Mouse (Mus musculus): ENCODE data around the gene Lrch1.
A peak's percentile ranks its signal among the peaks of the same experiment; 100 is the strongest.

Lrch1 gene

DNA sequence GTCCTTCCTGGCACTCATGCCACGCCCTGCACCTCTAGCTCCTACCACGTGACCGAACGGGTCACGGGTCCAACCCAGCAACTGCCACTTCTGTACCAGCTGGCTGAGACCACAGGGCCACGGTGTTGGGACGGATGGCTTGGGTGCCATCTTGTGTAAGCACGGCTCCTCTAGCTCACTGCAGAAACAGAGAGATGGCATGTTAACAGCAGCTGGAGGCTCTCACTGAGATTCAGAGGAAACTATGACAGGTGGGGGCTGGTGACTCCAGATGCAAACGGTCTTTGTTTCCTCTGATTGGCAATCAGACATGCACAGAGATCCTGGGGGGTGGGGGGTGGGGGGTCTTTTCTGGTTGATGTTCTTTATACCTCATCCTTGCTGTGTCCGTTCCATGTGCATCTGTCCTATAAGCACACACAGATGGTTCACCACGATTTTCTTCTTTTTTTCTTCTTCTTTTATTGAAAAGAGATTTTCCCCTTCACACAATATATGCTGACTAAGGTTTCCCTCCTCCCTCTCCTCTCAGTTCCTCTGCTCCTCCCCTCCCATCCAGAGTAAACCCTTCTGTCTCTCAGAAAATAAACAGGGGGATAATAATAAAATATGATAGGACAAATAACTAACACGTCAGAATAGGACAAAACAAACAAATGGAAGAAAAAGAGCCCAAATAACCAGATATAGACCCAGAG lies 25.5 kb downstream of the Lrch1 start:
- DNase-seq (ENCODE audit: low read depth in 2 of 2, low spot score in 2 of 2) = no peak

GRCm38 (mm10) chr14:74921471-74921870 lies 26.2 kb downstream of the Lrch1 start:
- no peak for DNase-seq (ENCODE audit: low read depth in 2 of 2, low spot score in 2 of 2)

- no peak for DNase-seq (ENCODE audit: low read depth in 2 of 2, low spot score in 2 of 2)
Observed at GRCm38 (mm10) chr14:74919132-74919531, 28.5 kb downstream of the Lrch1 start.

DNA sequence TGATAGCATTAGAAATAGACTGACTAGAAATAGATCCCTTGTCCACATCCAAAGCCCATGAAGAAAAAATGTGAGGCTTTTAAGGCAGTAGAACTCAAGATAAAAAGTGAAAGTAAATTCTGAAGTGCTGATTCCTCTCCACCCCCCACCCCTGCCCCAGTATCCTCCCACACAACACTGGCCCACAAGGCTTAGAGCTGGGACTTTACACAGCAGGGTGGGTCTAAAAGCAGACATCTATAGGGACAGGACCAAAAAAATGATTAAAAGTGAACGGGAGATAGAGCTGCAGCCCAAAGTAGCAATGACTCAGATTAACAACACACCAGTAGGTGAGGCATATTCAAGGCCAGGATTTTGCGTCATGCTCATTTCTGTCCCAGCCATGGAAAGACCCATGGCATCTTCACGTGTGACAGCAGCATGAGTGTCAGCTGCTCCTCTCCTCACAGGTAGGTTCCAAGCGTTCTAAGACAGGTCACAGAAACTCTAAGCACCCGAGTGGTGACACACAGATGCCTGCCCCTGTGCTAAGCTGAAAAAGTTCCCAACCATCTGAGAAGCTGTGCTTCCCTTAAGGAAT lies 29.1 kb downstream of the Lrch1 start:
- DNase-seq (ENCODE audit: low read depth in 2 of 2, low spot score in 2 of 2) = peak; percentile 37 to 61

DNA sequence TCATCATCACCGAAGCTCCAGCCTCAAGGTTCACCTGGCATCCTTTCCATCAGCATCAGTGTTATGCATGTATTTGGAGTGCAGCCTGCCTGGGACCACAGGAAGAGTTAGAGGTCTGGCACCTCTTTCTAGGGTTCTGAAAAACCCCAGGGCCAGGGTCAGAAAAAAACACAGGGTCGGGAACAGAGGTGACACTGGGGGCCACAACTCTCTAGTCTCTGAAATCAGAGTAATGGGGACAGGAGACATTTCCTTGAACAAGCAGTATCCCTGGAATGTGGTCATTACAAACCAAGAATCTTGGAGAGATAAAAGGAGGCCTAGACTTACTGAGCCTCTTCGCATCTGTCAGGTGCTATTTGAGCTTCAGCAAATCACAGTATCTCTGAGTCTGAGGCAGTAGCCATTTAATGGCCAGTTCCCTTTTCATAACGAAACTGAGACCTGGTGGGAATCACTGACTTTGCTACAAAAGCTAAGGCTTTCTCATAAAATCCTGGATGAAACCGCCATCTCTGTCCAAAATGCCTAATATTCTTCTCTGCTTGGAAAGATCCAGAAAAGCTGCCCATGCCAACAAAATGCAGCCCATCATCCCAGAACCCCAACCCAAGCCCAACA lies 30.1 kb downstream of the Lrch1 start:
- no peak for DNase-seq (ENCODE audit: low read depth in 2 of 2, low spot score in 2 of 2)

DNA sequence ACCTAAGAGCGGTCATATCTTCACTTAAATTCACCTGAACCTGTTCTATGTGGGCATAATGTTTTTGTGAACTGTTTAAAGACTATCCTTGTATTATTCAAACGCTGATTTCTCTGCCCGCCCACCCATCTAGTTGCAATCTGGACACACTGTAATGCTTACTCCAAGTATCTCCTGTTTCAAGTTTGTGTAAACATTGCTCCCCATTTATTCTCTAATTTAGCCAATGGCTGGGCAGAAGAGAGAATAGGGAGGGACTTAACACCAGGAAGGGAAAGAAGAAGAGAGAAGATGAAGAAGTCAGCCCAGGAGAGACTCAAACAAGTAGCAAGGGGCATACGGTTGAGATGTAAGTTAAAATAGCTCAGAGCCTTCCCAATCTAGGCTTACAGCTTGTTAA lies 31.0 kb downstream of the Lrch1 start:
- no peak for DNase-seq (ENCODE audit: low read depth in 2 of 2, low spot score in 2 of 2)

GRCm38 (mm10) chr14:74916075-74916474 lies 31.6 kb downstream of the Lrch1 start:
- DNase-seq (ENCODE audit: low read depth in 2 of 2, low spot score in 2 of 2) = no peak

DNA sequence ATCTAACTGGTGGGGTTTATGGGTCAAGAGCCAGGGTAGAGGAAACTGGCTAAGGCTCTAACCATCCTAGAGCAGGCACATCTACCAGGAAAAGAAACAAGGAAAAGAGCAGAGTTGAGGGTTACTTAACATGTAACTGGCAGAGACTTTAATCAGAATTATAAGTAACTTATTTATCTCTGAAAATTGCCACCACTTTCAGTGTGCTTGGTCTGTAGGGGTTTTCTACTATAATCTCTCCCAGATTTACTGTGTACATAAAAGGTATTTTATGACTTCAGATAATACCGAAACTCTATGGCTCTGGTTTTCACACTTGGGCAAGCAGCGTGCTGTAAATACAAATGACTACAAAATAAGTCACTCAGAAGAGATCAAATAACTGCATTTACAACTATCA lies 32.0 kb downstream of the Lrch1 start:
- DNase-seq (ENCODE audit: low read depth in 2 of 2, low spot score in 2 of 2) = no peak

DNA sequence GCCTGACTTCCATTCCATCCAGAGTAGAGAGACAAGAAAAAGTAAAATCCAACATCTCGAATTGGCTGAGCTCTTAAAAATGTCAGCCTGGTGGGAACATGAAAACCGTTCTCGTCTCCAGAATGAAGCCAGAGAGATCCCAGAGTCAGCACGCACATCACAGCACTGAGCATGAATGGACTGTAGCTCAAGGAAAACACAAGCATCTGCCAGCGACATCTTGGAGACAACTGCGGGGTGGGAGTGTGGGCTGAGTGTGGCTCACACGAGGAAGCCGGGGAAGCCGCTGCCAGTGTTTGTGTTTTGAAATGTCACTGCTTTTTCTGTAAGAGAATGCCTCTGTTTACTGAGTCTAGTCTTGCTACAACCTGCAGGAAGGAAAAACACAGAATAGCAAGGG lies 32.7 kb downstream of the Lrch1 start:
- DNase-seq (ENCODE audit: low read depth in 2 of 2, low spot score in 2 of 2) = no peak

GRCm38 (mm10) chr14:74913381-74914230 lies 34.1 kb downstream of the Lrch1 start:
- no peak for DNase-seq (ENCODE audit: low read depth in 2 of 2, low spot score in 2 of 2)

DNA sequence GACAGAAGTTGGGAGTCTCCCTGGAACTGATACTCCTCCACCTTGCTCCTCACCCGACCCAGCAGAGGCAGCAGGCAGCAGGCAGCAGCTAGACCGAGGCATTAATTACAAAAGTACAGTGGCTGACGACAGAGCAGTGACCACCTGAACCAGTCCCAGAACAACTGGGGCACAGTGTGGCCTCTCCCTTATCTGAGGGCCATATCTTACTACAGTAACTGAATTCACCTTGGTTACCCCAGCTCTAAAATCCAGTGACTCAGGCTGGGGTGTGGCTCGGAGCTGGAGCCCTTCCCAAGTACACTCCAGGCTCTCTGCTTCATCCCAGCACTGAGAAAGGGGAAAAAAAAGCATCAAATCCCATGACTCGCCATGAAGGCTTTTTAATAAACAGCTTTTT lies 37.3 kb downstream of the Lrch1 start:
- no peak for DNase-seq (ENCODE audit: low read depth in 2 of 2, low spot score in 2 of 2)

DNA sequence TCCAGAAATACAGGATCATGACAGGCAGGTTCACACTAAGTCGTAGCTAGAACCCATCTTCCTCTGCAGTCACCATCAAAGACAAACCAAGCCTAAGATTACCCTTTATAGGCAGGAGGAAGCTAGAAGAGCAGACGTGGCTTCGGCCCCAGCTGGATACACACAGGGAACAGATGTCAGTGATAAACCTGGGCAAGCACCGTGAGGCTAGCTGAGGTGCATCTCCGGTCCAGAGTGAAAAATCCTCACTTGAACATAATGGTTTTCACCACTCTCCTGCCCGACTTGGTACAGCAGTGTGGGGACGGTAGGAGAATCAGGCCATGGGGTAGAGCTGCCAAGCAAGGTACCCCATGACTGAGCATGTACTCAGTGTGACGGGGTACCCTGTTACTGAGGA lies 38.7 kb downstream of the Lrch1 start:
- DNase-seq (ENCODE audit: low read depth in 2 of 2, low spot score in 2 of 2) = no peak

- DNase-seq (ENCODE audit: low read depth in 2 of 2, low spot score in 2 of 2) = peak; percentile 28 to 38
Observed at GRCm38 (mm10) chr14:74908250-74908649, 39.4 kb downstream of the Lrch1 start.

- no peak for DNase-seq (ENCODE audit: low read depth in 2 of 2, low spot score in 2 of 2)
Observed at GRCm38 (mm10) chr14:74907706-74908105, 40.0 kb downstream of the Lrch1 start.

DNA sequence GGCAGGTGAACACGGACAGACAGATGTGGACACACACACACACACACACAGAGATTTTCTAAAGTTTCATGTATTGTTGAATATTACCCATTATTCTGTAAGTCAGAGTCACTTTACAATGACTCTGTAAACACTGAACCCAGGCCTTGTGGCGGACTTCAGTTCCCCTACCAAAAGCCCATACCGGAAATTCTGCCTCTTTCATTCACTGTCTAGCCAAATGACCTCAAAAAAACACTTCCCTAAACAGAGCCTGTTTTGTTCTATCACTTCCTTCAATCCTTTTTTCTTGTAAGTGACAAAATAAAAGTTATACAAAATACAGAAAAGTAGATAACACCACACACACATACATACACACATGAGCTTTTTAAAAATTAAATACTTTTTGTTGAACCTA lies 41.7 kb downstream of the Lrch1 start:
- DNase-seq (ENCODE audit: low read depth in 2 of 2, low spot score in 2 of 2) = no peak

- DNase-seq (ENCODE audit: low read depth in 2 of 2, low spot score in 2 of 2) = no peak
Observed at GRCm38 (mm10) chr14:74904442-74904841, 43.2 kb downstream of the Lrch1 start.

- DNase-seq (ENCODE audit: low read depth in 2 of 2, low spot score in 2 of 2) = no peak
Observed at GRCm38 (mm10) chr14:74903047-74903446, 44.6 kb downstream of the Lrch1 start.

DNA sequence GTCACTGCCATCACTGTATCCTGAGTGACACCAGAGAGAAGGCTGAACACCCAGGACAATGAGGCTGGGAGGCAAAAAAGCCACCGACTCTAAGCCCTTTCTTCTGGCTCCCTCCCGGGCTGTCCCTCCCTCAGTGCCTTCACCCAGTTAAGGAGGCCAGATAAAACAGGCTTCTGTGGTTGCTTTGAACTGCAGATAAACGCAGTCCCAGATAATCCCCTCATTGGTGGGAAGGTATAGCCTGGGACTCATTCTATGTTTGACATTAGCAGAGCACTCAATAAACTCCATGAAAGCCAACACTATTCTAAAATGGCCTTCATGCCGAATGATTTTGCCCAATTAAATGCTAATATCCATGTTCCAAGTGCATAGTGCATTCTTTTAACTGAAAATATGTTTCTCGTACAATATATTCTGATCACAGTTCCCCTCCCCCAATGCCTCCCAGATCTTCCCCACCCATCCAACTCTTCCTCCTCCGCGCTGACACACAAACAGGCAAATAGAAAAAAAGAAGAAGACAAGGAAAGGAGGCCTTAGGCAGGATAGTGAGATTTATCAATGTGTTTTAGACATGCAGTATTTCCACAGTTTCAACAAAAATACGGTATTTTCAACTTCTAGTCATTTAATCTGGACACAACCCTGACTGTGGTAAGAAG lies 46.8 kb downstream of the Lrch1 start:
- no peak for DNase-seq (ENCODE audit: low read depth in 2 of 2, low spot score in 2 of 2)

DNA sequence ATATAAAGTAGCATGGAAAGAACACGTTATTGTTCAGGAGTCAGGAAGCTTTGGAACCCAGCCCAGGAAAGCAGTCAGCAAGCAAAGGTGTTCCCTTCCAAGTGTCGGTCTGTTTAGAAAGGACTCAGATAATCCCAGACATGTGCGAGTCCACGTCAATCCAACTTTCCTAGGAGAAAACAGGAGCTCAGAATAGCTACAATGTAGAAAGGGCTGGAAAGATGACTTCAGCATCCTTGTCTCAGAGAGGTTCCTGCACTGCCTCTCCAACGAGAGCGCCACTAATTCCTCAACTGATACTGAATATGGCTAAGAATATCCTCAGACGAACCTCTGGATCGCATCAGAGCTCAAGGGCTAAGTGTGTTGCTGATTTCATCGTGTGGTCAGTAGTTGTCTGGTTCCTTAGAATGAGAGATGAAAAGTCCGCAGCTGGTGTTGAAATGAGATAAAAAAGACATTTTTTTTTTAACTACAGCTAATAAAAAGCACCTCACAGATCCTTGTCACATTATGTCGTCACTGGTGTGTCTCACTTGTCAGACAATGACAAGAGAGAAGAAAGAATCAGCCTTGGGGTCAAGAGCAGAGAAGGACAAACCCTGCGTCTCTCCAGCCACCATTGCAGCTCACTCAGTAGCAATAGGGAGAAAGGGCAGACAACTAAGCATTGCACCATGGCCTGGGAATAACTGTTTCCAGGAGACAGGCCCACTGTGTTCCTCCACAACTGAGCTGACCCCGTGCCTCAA lies 47.5 kb downstream of the Lrch1 start:
- no peak for DNase-seq (ENCODE audit: low read depth in 2 of 2, low spot score in 2 of 2)

DNA sequence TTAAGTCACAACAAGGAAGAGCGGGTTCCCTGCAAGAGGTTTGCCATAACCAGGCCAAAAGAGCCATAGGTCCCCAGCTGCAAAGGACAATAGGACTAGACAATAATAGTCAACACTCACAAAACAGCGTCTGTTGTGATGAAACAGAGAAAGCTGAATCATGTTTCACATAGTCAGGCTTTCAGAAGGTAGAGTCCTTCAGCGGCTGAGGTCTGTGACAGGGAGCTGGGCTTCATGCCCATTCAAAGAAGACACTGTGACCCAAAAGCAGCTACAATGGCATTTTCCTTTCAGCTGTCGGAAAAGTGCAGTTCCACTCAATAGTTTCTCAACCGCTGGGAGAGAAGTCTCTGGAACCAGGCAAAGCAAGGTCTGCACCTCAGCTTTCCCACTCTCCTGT lies 48.7 kb downstream of the Lrch1 start:
- DNase-seq (ENCODE audit: low read depth in 2 of 2, low spot score in 2 of 2) = no peak

- no peak for DNase-seq (ENCODE audit: low read depth in 2 of 2, low spot score in 2 of 2)
Observed at GRCm38 (mm10) chr14:74893693-74894092, 54.0 kb downstream of the Lrch1 start.
